Mouse (Mus musculus): ENCODE results near the gene 4930519P11Rik.
A peak's percentile ranks its signal among the peaks of the same experiment; 100 is the strongest.

Gene 4930519P11Rik

GRCm38 (mm10) chr2:154613118-154614115, at the start of gene 4930519P11Rik, which contains the start of gene Zfp341:
TSS of gene 4930519P11Rik (minus strand) at chr2:154613437.
TSS of gene Zfp341 (plus strand) at chr2:154613297.
- DNase-seq (ENCODE audit: low read depth, low spot score), result peak; percentile 92

GRCm38 (mm10) chr2:154659531-154660074, 46.4 kb upstream of the 4930519P11Rik start:
- no peak for DNase-seq (ENCODE audit: low read depth, low spot score)

DNA sequence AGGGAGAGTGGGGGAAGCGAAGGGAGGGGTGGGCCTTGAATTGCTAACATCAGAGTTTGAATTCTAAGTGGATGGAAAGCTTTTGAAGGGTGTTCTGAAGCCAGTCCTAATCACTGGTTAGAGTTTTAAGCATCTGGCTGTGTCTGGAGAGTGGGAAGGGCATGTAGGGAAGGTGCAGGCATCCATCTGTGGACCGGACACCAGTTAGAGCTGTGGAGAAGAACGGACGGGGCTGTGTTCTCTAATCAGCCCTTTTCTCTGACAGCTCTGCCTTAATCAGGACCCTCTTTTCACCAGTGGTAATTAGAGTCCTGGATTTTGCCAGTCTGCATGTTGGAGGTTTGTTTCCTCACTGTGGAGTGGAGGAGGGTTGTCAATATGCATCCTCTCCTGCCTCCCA, 45.8 kb upstream of the 4930519P11Rik start:
- no peak for DNase-seq (ENCODE audit: low read depth, low spot score)

- peak; percentile 53 for DNase-seq (ENCODE audit: low read depth, low spot score)
Measured at GRCm38 (mm10) chr2:154657486-154658237, 44.4 kb upstream of the 4930519P11Rik start.

GRCm38 (mm10) chr2:154656710-154657485, 43.7 kb upstream of the 4930519P11Rik start:
- peak; percentile 93 for DNase-seq (ENCODE audit: low read depth, low spot score)

DNA sequence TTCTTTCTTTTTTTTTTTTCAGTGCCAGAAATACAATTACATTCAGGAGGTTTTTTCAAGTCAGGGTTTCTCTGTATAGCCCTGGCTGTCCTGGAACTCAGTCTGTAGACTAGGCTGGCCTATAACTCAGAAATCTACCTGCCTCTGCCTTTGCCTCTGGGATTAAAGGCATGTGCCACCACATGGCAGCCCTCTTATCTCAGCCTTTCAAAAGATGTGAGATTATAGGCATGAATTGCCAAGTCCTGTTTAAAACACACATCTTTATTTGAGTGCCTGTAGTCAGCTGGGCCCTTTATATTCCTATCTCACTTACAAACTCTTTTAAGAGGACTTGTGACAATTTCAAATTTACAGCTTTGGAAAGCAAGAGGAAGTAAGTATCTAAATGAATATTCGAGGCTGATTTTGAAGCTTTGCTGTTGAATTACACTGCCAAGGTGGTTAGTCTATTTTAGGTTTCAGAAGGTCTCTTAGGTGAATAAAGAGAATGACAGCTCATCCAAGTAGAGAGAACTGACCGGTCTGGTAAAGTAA, 42.7 kb upstream of the 4930519P11Rik start:
- DNase-seq (ENCODE audit: low read depth, low spot score), result no peak

GRCm38 (mm10) chr2:154654976-154655375, 41.7 kb upstream of the 4930519P11Rik start:
- DNase-seq (ENCODE audit: low read depth, low spot score), result no peak

- no peak for DNase-seq (ENCODE audit: low read depth, low spot score)
Measured at GRCm38 (mm10) chr2:154651363-154651762, 38.1 kb upstream of the 4930519P11Rik start, which contains the start of gene Chmp4b. TSS of gene Chmp4b (plus strand) at chr2:154651705.

GRCm38 (mm10) chr2:154650404-154650803, 37.2 kb upstream of the 4930519P11Rik start:
- no peak for DNase-seq (ENCODE audit: low read depth, low spot score)

- no peak for DNase-seq (ENCODE audit: low read depth, low spot score)
Measured at GRCm38 (mm10) chr2:154648086-154648485, 34.8 kb upstream of the 4930519P11Rik start.

GRCm38 (mm10) chr2:154646634-154647033, 33.4 kb upstream of the 4930519P11Rik start:
- no peak for DNase-seq (ENCODE audit: low read depth, low spot score)

GRCm38 (mm10) chr2:154642712-154643385, 29.6 kb upstream of the 4930519P11Rik start:
- no peak for DNase-seq (ENCODE audit: low read depth, low spot score)

DNA sequence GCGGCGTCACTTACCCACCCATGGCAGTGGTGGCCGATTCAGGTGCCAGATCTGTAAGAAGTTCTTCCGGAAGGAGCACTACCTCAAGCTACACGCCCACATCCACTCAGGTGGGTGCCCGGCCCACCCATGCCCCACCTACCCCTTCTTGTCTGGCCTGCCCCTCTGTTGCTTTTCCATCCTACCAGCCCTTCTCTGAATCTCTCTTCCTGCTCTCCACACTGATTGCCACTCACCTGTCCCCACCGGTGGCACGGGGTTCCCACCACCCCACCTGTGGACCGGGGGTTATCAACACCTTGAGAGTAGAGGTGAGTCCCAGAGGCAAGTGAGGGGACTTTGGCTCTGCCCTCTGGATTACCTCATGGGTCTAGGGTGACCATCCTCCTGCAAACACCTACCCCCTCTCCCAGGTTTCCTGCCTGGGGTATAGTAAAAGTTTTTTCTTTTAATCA, 28.8 kb upstream of the 4930519P11Rik start:
- DNase-seq (ENCODE audit: low read depth, low spot score), result no peak

- DNase-seq (ENCODE audit: low read depth, low spot score), result no peak
Measured at GRCm38 (mm10) chr2:154641176-154641575, 27.9 kb upstream of the 4930519P11Rik start.

DNA sequence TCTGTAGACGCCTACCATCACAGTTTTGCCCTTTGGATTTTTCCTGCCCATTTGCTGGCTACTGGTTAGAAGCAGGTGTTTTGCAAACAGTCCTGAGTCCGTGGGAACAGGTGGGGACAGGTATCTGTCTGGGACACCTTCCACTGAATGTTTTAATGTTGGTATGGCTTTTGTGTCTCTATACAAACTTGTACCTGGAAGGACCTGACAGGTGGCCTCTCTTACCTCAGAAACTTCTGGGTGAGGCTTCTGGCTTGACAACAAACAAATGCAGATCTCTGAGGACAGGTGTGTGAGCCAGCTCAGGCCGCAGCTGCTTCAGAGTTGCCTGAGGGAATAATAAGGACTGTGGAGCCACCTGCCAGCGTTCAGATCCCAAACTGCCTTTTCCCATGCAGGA, 25.9 kb upstream of the 4930519P11Rik start:
- no peak for DNase-seq (ENCODE audit: low read depth, low spot score)

DNA sequence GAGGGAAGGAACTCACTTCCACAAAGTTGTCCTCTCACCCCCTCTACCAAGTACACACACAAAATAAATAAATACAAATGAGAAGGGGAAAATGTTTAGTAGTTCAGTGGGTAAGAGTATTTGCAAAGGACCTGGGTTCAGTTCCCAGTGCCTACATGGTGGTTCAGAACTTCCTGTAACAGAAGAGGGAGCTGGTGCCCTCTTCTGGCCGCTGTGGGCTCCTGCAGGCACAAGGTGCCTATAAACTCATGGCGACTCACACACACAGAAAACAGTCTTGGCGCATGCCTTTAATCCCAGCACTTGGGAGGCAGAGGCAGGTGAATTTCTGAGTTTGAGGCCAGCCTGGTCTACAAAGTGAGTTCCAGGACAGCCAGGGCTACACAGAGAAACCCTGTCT, 25.3 kb upstream of the 4930519P11Rik start:
- DNase-seq (ENCODE audit: low read depth, low spot score), result no peak

DNA sequence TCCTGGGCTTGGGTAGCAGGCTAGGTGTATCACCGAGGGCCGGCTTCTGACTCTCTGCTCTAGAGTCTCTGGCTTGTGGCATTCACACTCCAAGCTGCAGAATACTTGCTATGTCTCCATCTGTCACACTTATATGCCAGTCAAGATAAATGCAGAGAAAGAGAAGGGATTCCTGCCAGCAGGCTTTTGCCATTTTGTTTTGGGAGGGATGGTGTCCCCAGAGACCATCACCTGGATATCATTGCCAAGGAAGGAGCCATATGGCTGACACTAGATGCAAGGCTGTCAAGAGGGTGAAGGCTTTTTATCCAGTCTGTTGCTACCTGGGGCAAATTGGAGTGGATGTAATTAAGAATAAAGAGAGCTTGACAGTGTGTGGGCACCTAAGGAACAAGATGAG, 22.6 kb upstream of the 4930519P11Rik start:
- no peak for DNase-seq (ENCODE audit: low read depth, low spot score)

DNA sequence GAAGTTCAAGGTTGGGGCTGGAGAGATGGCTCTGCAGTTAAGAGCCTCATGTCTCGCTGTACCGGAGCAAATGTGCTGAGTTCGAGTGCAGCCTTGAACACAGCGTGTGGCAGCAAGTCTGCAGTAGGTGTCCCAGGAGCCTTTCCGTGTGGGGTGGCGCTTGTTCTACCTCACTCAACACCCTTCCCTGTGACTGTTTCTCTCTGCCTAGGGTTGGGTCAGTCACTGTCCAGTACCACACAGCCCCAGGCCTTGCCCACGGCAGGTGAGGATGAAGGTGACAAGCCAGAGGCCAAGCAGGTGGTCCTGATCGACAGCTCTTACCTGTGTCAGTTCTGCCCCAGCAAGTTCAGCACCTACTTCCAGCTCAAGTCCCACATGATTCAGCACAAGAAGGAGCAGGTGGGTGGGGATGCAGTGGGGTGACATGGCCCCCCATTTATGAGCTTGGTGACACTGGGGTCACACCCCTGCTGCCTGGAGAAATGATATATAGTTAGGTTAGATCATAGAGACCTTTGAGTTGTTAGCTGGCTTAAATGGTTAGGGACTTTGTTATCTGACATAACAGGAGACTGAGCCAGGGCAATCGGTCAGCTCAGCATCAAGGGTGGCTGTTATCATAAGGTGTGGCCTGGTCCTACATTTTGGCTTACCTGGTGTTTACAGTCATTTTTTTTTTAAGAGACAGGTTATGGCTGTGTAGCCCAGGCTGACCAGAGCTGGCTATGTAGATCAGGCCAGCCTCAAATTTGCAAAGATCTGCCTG, 20.8 kb upstream of the 4930519P11Rik start:
- no peak for DNase-seq (ENCODE audit: low read depth, low spot score)

DNA sequence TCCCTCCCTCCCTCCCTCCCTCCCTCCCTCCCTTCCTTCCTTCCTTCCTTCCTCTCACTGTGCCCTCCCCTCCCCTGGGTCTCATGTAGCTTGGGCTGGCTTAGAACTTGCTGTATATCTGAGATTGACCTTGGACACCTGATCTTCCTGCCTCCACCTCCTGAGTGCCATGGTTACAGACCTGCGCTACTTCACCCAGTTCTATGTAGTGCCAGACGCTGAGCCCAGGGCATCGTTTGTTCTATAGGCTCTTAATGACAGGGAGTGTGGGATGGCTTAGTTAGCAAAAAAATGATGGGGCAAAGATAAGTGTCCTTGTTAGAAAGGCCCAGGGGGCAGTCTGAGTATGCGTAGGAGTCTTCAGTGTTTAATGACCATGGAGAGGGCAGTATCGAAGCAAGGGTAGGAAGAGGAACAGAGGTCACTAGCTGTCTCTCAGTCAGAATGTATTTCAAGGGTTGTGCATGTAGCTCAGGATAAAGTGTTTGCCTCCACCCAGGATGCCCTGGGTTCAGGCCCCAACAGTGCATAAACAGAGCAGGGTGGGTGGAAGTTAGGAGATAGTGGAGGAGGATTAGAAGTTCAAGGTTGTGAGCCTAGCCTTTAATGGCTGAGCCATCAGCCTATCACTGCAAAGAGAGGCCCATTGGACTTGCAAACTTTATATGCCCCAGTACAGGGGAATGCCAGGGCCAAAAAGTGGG, 20.0 kb upstream of the 4930519P11Rik start:
- no peak for DNase-seq (ENCODE audit: low read depth, low spot score)
